Mouse (Mus musculus) lung, embryonic 15.5 days (tissue): ENCODE measurements around the gene Hacl1. TPM values are rescaled to one million over a fixed set of nuclear protein-coding genes. Genes with fewer than 3 reads are reported as not detected.

Experiments
- ATAC-seq: fragments of 200-750 bp; cut with Nextera tagmentation; 2 replicates; pipeline ENCODE4 v1.8.0; 2017; ENCODE audit warnings: moderate number of reproducible peaks, borderline replicate concordance; ENCODE audit not compliant: low FRiP score, low TSS enrichment; ENCODE audit errors: extremely low read depth
- H3K27ac ChIP-seq: fragments of 300-500 bp; sonication (generic); 2 replicates; pipeline ENCODE4 v1.5.1; 2015; ENCODE audit warnings: moderate library complexity, mild to moderate bottlenecking, inconsistent platforms
- H3K27me3 ChIP-seq: fragments of 300-500 bp; sonication (generic); 2 replicates; pipeline ENCODE4 v1.6.1; 2015; ENCODE audit warnings: inconsistent platforms
- H3K36me3 ChIP-seq: fragments of 300-500 bp; sonication (generic); 2 replicates; pipeline ENCODE4 v1.6.1; 2015; ENCODE audit warnings: inconsistent platforms
- H3K4me1 ChIP-seq: fragments of 300-500 bp; sonication (generic); 2 replicates; pipeline ENCODE4 v1.6.1; 2015; ENCODE audit warnings: inconsistent platforms
- H3K4me2 ChIP-seq: fragments of 300-500 bp; sonication (generic); 2 replicates; pipeline ENCODE4 v1.6.1; 2015; ENCODE audit warnings: inconsistent platforms, mild to moderate bottlenecking, moderate library complexity
- H3K4me3 ChIP-seq: fragments of 300-500 bp; sonication (generic); 2 replicates; pipeline ENCODE4 v1.5.1; 2015; ENCODE audit warnings: mild to moderate bottlenecking, inconsistent platforms
- H3K9ac ChIP-seq: fragments of 300-500 bp; sonication (generic); 2 replicates; pipeline ENCODE4 v1.6.1; 2015; ENCODE audit warnings: inconsistent platforms
- H3K9me3 ChIP-seq: fragments of 300-500 bp; sonication (generic); 2 replicates; pipeline ENCODE4 v1.6.1; 2016; ENCODE audit warnings: inconsistent platforms
- WGBS: fragments of 180-500 bp; shearing (Covaris S2); methylation state at CpG from one replicate; pipeline ENCODE4 v1.1.7; 2015; 5-methylcytosine and 5-hydroxymethylcytosine counted together
- polyA plus RNA-seq: library from polyadenylated mRNA; unstranded; fragments of >200 nt; fragmentation: Nextera tagmentation; extraction: Ambion mirVana; gene quantifications from 2 replicates; pipeline ENCODE4 v1.2.1, GENCODE M21; 2015

Hacl1 gene
- polyA plus RNA-seq, 1 experiment from 2014 or later: 9.9 TPM

- Histone ChIP-seq H3K4me3 (no peak overlapping the region), H3K27ac (peak overlapping the region; percentile 61; the same call in 1 of the 2 replicates), H3K9me3 (no peaks in the 10 kb centered on the region), H3K4me1 (peaks cover 56% of the 10 kb centered on the region), H3K9ac (no peak overlapping the region), H3K36me3 (no peaks in the 10 kb centered on the region), H3K27me3 (no peaks in the 10 kb centered on the region), H3K4me2 (no peak overlapping the region)
- 53% methylated on average over 10 of the region's 10 CpGs for WGBS
- ATAC-seq: no peak
Measured at GRCm38 (mm10) chr14:31659501-31660181, 18.6 kb upstream of the Hacl1 start.

GRCm38 (mm10) chr14:31658126-31658680 is 17.1 kb upstream of the Hacl1 start:
- H3K27me3 ChIP-seq: no peaks in the 10 kb centered on the region
- H3K36me3 ChIP-seq: no peaks in the 10 kb centered on the region
- H3K4me2 ChIP-seq: no peak overlapping the region
- 80% methylated on average over 8 of the region's 8 CpGs for WGBS
- H3K9ac ChIP-seq: no peak overlapping the region
- no peaks in the 10 kb centered on the region for H3K9me3 ChIP-seq
- no peak overlapping the region for H3K4me3 ChIP-seq
- H3K27ac ChIP-seq: no peak overlapping the region
- peaks cover 42% of the 10 kb centered on the region for H3K4me1 ChIP-seq
- no peak for ATAC-seq

- no peak overlapping the region for H3K27ac ChIP-seq
- no peak overlapping the region for H3K4me2 ChIP-seq
- no peak overlapping the region for H3K4me3 ChIP-seq
- peaks cover 34% of the 10 kb centered on the region for H3K4me1 ChIP-seq
- 29% methylated on average over 5 of the region's 5 CpGs for WGBS
- no peaks in the 10 kb centered on the region for H3K9me3 ChIP-seq
- no peaks in the 10 kb centered on the region for H3K27me3 ChIP-seq
- H3K36me3 ChIP-seq: no peaks in the 10 kb centered on the region
- no peak for ATAC-seq
- H3K9ac ChIP-seq: no peak overlapping the region
Measured at GRCm38 (mm10) chr14:31656857-31657645, 16.0 kb upstream of the Hacl1 start.

GRCm38 (mm10) chr14:31656386-31656785 is 15.3 kb upstream of the Hacl1 start:
- Histone ChIP-seq H3K27ac (no peak overlapping the region), H3K27me3 (no peaks in the 10 kb centered on the region), H3K9ac (no peak overlapping the region), H3K4me3 (no peak overlapping the region), H3K4me1 (peaks cover 31% of the 10 kb centered on the region), H3K4me2 (no peak overlapping the region), H3K36me3 (no peaks in the 10 kb centered on the region), H3K9me3 (no peaks in the 10 kb centered on the region)
- 62% methylated on average over 7 of the region's 7 CpGs for WGBS
- ATAC-seq: no peak

- no peak overlapping the region for H3K4me2 ChIP-seq
- no peaks in the 10 kb centered on the region for H3K36me3 ChIP-seq
- no peaks in the 10 kb centered on the region for H3K27me3 ChIP-seq
- ATAC-seq: no peak
- H3K4me1 ChIP-seq: peaks cover 26% of the 10 kb centered on the region
- WGBS: 78% methylated on average over 14 of the region's 14 CpGs
- no peak overlapping the region for H3K9ac ChIP-seq
- no peak overlapping the region for H3K4me3 ChIP-seq
- no peak overlapping the region for H3K27ac ChIP-seq
- H3K9me3 ChIP-seq: peaks cover 2% of the 10 kb centered on the region; the same call in 1 of the 2 replicates
Measured at GRCm38 (mm10) chr14:31655406-31655805, 14.3 kb upstream of the Hacl1 start.

- Histone ChIP-seq H3K27me3 (no peaks in the 10 kb centered on the region), H3K36me3 (no peaks in the 10 kb centered on the region), H3K4me1 (peaks cover 20% of the 10 kb centered on the region), H3K27ac (no peak overlapping the region), H3K4me2 (no peak overlapping the region), H3K4me3 (no peak overlapping the region), H3K9ac (no peak overlapping the region), H3K9me3 (peaks cover 4% of the 10 kb centered on the region; the same call in 1 of the 2 replicates)
- no peak for ATAC-seq
- WGBS: 86% methylated on average over 5 of the region's 5 CpGs
Measured at GRCm38 (mm10) chr14:31654816-31655215, 13.7 kb upstream of the Hacl1 start.

- H3K27me3 ChIP-seq: no peaks in the 10 kb centered on the region
- H3K4me2 ChIP-seq: no peak overlapping the region
- no peak overlapping the region for H3K9ac ChIP-seq
- 70% methylated on average over 14 of the region's 14 CpGs for WGBS
- peaks cover 4% of the 10 kb centered on the region; the same call in 1 of the 2 replicates for H3K9me3 ChIP-seq
- no peak overlapping the region for H3K4me3 ChIP-seq
- ATAC-seq: no peak
- H3K4me1 ChIP-seq: peaks cover 13% of the 10 kb centered on the region
- H3K27ac ChIP-seq: no peak overlapping the region
- H3K36me3 ChIP-seq: no peaks in the 10 kb centered on the region
Measured at GRCm38 (mm10) chr14:31653101-31653875, 12.2 kb upstream of the Hacl1 start.

- Histone ChIP-seq H3K4me3 (no peak overlapping the region), H3K27me3 (no peaks in the 10 kb centered on the region), H3K4me2 (no peak overlapping the region), H3K4me1 (peaks cover 12% of the 10 kb centered on the region), H3K9ac (no peak overlapping the region), H3K27ac (no peak overlapping the region), H3K36me3 (no peaks in the 10 kb centered on the region), H3K9me3 (peaks cover 4% of the 10 kb centered on the region; the same call in 1 of the 2 replicates)
- 55% methylated on average over 1 of the region's 1 CpGs for WGBS
- ATAC-seq: no peak
Measured at GRCm38 (mm10) chr14:31652624-31653023, 11.5 kb upstream of the Hacl1 start.

- Histone ChIP-seq H3K36me3 (no peaks in the 10 kb centered on the region), H3K4me2 (no peak overlapping the region), H3K27ac (no peak overlapping the region), H3K9ac (no peak overlapping the region), H3K27me3 (no peaks in the 10 kb centered on the region), H3K4me3 (no peak overlapping the region), H3K9me3 (peaks cover 4% of the 10 kb centered on the region; the same call in 1 of the 2 replicates), H3K4me1 (peaks cover 7% of the 10 kb centered on the region)
- ATAC-seq: no peak
- 31% methylated on average over 5 of the region's 5 CpGs for WGBS
Measured at GRCm38 (mm10) chr14:31652106-31652505, 11.0 kb upstream of the Hacl1 start.

- Histone ChIP-seq H3K36me3 (no peaks in the 10 kb centered on the region), H3K9me3 (peaks cover 4% of the 10 kb centered on the region; the same call in 1 of the 2 replicates), H3K4me1 (0 out of 2 replicates have a peak, but pooled peaks cover 4% of the 10 kb centered on the region), H3K4me2 (no peak overlapping the region), H3K27ac (no peak overlapping the region), H3K9ac (no peak overlapping the region), H3K27me3 (no peaks in the 10 kb centered on the region), H3K4me3 (no peak overlapping the region)
- 58% methylated on average over 7 of the region's 7 CpGs for WGBS
- ATAC-seq: no peak
Measured at GRCm38 (mm10) chr14:31651206-31651605, 10.1 kb upstream of the Hacl1 start.

- H3K27ac ChIP-seq: no peak overlapping the region
- no peak overlapping the region for H3K4me2 ChIP-seq
- H3K36me3 ChIP-seq: no peaks in the 10 kb centered on the region
- WGBS: 93% methylated on average over 3 of the region's 3 CpGs
- H3K27me3 ChIP-seq: no peaks in the 10 kb centered on the region
- H3K4me3 ChIP-seq: no peak overlapping the region
- no peak for ATAC-seq
- H3K9ac ChIP-seq: no peak overlapping the region
- H3K4me1 ChIP-seq: 0 out of 2 replicates have a peak, but pooled peaks cover 4% of the 10 kb centered on the region
- peaks cover 4% of the 10 kb centered on the region; the same call in 1 of the 2 replicates for H3K9me3 ChIP-seq
Measured at GRCm38 (mm10) chr14:31650347-31650746, 9.3 kb upstream of the Hacl1 start.
